Mouse (Mus musculus) kidney, adult 8-10 months (tissue): Measurements from ENCODE around the gene Coq4.
A peak's percentile ranks its signal among the peaks of the same experiment; 100 is the strongest.

Experiments
- DNase-seq, 2 experiments: peaks; one replicate each; pipeline ENCODE4 v3.0.0; 2022

The Coq4 gene

DNA sequence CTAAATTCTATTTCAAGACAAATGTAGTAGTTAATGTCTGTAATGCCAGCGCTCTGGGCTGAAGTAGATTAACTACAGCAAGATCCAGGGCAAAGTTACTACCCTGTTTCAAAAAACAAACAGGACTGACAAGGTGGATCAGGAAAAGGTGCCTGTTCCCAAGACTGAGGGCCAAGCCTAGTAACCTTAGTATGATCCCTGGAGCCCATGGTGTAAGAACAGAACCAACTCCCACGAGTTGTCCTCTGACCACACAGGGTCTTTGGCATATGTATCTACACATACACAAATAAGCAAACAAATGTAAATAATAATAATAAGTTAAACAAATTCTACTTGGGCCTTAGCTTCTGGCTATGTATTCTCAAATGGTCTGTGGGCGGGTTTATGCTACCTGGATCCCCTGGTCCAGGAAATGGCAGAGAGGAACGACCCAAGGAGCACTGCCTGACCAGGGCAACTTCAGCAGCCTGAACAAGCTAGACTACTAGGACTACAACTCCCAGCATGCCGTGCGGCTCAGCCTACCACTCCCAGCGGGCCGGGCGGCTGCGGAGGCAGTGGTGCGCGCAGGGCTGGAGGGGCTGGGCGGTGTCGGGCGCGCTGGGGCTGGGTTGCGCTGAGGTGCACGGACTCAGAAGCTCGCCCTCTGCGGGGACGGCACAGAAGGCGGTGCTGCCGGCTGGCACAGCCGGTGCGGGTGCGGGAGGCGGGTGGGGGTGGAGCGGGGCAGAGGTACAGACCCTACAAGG is 15.0 kb downstream of the Coq4 start, which contains the start of gene Slc27a4:
TSS of gene Slc27a4 (plus strand) at position 560 of the 752 bp plus-strand sequence.
- peak; percentile 94 to 96 for DNase-seq

DNA sequence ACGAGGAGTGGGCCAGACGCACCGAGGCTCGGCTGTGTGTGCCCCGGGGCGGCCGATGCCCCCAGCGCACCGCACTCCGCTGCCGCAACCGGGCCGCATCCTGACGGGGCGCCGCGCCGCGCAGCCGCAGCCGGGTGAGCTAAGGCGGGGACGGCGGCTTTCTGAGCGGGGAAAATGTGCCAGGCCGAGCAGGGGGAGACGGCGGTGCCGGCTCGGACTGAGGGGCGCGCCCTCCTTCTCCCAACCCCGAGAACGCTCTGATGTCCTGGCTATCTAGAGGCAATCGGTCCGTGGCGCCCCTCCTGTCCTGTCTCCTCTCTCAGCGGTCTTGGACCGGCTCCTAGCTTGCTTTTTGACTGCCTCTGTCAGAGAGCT is 15.5 kb downstream of the Coq4 start:
- DNase-seq, result no peak

DNA sequence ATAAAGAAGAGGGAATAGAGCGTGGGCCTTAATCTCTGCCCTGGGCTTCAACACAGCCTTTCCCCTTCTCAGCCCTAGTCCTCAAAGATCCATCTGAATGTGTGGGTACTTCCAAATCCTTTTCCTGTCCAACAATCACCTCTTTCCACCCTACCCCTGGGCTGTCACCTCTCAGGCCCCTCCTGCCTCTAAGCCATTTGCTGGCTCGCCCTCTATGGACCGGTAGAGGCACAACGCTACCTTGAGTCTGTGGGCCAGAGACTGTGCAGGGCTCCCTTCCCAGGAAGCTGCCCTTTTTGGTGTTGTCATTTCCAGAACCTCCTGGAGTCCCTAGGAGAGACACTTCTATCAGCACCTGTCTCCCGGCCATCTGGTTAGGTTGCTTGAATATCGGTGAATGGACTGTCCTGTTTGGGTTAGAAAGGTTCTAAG is 16.1 kb downstream of the Coq4 start:
- DNase-seq, result peak in 1 of 2 experiments; percentile 28

DNA sequence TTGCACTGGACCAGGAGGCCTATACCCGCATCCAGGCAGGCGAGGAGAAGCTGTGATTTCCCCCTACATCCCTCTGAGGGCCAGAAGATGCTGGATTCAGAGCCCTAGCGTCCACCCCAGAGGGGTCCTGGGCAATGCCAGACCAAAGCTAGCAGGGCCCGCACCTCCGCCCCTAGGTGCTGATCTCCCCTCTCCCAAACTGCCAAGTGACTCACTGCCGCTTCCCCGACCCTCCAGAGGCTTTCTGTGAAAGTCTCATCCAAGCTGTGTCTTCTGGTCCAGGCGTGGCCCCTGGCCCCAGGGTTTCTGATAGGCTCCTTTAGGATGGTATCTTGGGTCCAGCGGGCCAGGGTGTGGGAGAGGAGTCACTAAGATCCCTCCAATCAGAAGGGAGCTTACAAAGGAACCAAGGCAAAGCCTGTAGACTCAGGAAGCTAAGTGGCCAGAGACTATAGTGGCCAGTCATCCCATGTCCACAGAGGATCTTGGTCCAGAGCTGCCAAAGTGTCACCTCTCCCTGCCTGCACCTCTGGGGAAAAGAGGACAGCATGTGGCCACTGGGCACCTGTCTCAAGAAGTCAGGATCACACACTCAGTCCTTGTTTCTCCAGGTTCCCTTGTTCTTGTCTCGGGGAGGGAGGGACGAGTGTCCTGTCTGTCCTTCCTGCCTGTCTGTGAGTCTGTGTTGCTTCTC is 28.5 kb downstream of the Coq4 start:
- no peak for DNase-seq

DNA sequence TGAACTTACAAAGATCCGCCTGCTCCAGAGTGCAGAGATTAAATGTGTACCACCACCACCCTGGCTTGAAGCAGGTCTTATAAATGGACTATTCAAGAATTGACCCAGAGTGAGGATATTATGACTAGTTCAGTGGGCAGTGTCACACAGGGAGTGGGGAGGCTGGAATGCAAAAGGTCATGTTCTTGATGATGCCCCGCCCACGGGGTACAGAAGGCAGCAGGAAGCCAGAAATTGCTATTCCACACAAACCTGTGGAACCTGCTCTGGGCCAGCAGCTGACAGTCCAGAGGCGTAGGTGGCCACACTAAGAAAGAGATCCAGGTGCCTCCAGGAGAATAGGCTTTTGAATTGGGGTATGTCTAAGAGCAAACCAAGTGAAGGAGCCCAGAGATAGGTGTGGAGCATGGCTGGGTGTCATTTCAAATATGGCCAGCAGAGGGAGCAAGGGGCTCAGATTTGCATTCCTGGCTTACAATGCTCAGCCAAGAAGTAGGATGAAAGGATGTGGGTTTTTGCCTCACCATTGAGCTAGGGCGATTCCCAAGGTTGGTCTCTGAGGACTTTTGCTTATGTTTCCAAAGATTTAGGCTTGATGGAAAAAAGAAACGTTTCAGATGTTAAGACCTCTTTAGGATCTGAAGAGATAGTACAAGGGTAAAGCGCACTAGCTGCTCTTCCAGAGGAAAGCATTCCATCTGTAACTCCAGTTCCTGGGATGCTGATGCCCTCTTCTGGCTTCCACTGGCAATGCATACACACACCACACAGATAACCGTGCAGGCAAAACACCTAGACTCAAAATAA is 30.3 kb downstream of the Coq4 start:
- DNase-seq, result peak; percentile 76 to 90

DNA sequence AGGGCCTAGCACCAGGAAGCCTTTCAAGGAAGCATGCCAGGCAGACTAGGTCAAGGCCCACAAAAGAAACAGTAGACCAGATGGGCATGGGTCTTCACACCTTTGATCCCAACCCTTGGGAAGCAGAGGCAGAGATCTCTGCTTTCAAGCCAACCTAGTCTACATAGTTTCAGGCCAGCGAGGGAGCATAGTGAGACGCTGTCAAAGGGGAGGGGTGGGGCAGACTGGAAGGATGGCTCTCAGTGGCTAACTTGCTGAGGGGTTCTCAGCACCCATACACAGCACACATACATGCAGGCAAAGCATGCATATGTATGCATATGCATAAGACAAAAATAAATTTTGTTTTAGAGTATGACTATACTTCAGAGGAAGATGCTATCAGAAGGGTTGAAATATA is 32.1 kb downstream of the Coq4 start:
- DNase-seq, result no peak

DNA sequence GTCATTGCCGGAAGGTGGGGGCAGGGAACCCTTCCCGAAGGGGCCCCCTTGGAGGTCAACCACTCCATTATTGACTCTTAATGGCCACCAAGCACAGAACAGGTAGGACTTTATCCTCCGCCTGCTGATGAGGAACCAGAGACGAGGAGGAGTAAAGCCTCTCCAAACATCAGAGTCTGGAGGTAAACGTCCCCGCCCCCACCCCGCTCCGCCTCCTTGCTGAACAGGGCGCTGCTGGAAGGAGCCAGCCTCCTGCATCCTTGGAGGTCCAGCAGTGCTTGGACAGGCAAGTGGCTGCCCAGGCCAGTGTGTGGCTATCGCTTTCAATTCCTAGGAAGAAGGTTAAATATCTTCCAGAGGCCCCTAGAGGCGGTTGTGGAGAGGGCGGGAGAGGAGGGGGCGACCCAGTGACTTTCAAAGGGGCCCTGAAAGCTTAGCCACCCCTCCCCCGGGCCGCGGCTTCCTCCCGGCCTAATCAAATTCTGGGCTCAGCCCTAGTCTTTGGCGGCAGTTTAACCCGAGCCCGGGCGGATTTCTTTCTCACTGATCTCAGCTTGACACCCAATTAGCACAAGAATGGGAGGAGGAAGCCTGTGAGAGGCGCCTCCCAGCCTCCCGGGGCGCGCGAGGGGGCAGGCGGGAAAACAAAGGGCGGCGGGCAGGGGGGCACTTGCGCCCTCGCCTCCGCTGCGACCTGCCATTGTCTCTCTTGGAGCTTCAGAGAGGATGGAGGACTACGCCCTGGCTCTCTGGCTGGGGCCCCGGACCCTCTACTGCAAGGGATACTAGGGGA is 32.9 kb downstream of the Coq4 start, which contains the start of gene Urm1:
TSS of gene Urm1 (plus strand) at position 51 of the 793 bp plus-strand sequence.
- peak; percentile 41 to 47 for DNase-seq

DNA sequence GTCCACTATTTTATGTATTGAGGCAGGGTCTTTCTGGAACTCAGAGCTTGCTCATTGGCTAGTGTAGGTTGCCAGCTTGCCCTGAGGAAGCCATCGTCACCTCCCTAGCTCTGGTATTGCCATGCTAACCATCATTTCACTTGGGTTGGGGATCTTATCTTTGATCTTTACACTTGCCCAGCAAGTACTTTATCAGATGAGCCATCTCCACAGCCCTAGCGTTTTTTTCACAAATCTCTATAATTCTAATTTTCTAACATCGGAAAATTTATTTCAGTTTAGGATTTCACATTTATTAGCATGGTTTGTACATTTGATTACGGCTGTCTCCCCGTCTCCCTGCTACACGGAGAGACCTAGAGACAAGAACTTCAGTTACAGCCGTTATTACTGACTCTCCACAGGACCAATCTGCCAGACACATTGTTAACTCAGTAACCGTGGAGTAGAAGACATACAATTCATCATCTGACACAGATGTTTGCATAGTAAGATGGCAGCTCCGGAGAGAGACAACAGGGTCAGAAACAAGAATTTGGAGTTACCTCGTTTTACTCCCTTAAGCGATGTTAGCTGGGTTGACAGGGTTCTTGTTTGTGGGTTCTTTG is 39.1 kb downstream of the Coq4 start:
- no peak for DNase-seq

DNA sequence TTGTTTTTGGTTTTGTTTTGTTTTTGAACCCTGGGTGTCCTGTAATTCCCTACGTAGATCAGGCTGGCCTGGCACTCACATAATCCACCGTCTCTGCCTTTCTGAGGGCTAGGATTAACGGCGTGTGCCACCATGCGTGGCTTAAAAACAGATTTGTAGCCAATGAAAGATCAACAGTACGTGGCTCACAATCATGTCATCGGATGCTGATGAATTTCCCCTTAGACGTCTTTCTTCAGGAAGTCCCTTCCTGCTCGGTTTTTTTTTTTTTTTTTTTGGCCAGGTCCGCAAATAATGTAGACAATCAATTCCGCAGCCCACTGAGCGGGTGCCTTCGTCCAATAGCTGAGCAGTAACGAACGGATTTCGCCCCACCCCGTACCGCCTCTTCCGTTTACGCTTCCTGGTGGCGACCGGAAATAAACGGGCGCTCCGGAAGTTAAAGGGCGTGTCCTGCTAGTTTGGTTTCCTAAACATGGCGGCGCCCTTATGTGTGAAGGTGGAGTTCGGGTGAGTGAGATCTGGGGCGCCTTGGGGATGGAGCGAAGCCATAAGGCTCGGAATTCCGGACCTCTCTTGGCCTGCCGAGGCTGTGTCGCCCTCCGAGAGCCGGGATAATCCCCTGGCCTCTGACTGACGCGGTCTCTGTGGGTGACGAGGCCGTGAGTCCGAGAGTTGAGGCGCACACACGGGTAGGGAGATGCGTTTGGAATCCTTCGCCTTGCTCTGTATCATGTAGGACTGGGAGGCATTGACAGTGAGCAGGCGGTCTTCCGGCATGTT is 39.8 kb downstream of the Coq4 start:
- DNase-seq, result peak; percentile 97 to 98

DNA sequence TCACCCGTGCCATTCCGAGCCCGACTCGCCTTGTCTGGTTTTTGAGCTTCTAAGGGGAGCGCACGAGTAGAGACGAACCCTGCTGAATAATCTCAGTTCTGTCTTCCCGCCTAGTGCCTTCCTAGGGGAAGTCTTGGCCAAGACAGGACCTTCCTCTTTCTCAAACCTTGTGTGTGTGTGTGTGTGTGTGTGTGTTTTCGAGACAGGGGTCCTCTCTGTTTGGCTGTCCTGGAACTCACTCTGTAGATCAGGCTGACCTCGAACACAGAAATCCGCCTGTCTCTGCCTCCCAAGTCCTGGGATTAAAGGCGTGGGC is 40.4 kb downstream of the Coq4 start:
- DNase-seq, result no peak

DNA sequence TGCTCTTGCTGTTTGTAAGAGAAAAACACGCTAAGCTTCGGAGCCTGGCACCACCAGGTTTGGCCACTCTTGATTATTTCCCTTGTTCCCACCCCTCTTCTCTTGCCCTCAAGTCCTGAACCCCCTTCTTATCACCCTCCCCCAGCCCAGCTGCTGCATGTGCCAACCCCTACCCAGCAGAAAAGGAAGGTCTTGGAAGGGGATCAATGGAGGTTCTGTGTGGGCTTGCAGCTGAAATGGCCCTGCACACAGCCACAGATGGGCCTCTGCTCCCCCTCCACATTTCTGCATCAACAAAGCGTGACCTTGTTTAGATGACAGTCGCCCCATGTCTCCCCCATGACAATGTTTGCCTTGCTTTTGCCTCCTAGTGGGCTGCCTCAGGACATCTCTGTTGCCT is 43.8 kb downstream of the Coq4 start:
- no peak for DNase-seq

DNA sequence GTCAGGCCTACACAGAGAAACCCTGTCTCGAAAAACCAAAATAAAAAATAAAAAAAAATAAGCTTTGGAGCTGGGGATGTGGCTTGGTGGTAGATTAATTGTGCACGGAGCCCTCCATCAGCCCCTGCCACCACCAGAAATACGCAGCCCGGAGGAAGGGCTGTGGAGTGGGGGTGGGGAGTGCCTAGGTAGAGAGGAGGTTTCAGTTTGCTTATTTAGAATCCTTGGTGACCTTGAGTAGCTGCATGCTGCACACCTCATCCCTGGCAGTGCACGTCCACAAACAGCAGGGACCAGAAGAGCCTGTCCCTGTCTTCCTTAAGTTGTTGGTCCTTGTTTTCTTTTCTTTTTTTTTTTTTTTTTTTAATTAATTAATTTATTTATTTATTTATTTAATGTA is 46.5 kb downstream of the Coq4 start:
- DNase-seq, result no peak

DNA sequence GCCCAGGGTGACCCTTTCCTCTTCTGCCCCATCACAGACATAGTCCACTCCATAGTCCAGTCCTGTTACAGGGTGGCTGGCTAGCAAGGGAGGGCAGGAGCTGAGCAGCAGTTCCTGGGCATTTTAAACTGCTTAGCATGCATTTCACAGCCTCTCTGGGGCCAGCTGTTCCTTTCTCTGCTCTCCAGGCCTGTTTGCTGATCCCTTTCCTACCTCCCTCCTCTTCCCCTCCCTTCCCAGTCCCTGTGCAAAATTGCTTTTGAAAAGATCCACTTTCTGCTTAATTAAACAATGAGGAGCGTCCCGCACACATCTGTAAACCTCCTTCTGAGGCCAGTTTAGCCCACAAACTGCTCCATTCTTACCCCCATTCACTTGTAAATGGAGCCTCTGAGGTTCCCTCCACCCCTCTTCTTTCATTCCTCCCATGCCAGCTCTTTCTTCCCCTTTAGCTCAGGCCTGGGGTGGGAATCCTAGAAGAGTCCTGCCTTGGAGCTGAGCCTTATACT is 48.2 kb downstream of the Coq4 start:
- peak; percentile 26 to 61 for DNase-seq

DNA sequence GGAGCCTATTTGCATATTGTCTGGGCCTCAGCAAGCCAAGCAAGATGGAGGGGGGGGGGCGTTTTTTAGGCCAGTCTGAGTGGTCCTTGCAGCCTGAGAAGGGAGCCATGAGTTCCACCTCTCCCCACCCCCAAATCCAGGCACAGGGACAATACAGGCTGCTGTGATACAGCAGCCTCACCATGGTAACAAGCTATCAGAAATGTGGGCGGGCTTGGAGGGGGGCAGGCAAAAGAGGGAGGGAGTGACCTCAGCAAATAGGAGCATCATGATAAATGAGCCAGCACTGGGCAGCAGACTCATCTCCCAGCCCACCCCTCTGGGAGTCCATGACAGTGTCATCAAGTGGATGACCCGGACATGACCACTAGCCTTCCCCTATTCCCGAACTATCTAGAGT is 52.2 kb downstream of the Coq4 start:
- DNase-seq, result no peak

DNA sequence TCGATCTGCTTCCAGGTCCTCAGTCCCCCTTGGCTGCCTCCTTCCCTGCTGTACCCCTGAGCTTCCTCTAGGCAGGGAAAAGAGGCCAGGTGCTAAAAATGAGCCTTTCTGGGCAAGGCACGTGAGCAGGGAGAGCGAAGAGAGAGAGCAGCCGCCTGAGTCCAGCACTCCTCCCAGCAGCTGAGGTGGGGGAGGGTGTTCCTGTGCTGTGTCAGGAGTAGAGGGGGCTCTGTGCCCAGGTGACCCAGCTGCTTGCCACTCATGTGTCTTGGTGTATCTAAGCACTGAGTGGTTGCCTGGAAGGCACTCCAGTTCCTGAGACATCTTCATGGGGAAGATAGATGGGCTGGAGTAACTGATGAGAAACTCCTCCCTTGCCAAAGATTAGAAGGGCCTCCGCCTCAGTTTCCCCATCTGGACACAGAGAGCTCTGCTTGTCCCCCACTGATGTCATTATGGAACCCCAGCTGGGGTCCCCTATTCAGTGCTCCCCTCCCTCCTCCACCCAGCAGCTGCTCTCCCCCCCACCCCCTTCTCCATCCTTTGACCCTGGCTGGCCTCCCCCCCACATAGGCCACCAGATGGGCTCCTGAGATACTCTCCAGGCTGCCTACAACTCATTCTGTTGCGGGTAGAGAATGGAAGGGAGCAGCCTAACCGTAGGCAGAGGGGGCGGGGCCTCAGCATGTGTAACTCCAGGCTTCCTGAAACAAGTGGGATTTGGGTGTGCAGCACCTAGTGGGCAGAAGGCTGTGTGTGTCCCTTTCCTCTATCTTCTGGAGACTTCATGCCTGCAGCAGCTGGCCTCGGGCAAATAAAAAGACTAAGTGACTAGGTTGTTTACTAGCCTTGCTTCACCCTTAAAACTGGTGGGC is 56.2 kb downstream of the Coq4 start:
- no peak for DNase-seq

DNA sequence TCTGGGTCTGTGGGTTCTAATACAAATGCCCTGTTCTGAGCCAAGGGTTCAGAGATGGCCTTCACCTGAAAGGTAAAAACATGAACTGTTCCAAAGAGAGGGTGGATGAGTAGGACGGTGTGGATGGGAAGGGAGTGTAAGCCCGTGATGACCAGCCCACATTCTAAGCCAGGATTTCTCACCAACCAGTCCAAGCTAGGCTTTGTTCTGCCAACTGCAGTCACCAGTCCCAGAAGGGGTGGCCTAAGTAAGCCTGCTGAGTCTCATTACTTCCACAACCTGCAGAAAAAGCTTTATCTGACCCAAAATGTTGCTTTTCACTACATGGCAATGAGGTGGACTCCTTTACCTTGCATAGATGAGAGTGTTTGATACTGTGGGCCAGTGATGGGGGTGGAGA is 56.8 kb downstream of the Coq4 start:
- no peak for DNase-seq

DNA sequence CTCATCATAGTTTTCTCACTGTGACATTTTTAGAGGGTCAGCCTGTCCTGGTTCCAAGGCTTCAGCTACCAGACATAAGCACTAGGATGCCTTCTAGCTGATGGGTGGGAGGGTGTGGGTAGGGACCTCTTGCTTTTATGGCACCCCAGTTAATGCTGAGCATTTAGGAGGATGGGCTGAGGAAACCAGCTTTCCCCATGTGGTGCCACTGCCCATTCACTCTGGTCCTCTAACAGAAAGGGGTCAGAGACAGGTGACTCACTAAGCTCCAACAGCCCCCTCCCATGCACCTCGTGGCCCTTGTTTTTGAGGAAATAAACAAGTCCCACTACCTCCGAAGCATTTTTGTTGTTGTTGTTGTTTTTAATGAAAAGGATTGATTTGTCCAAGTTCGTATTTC is 57.4 kb downstream of the Coq4 start:
- no peak for DNase-seq

DNA sequence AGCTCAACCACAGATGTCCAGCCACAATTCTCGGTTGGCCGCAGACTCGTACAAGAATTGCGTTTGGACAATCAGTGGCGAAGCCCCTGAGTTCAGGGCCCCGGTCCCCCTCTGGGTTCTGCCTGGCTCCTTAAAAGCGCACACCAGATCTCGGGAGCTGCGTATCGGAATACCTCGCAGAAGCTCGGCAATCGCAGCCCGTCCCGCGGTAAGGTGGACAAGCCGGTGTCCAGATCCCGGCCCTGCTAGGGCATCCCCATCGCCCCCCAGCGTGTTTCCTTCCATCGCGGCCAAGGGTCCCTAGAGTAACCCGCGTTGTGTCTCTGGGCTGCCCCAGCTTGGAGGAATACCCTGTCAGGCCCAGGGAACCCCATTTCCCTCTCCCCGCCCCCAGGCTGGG is 58.3 kb downstream of the Coq4 start:
- no peak for DNase-seq

DNA sequence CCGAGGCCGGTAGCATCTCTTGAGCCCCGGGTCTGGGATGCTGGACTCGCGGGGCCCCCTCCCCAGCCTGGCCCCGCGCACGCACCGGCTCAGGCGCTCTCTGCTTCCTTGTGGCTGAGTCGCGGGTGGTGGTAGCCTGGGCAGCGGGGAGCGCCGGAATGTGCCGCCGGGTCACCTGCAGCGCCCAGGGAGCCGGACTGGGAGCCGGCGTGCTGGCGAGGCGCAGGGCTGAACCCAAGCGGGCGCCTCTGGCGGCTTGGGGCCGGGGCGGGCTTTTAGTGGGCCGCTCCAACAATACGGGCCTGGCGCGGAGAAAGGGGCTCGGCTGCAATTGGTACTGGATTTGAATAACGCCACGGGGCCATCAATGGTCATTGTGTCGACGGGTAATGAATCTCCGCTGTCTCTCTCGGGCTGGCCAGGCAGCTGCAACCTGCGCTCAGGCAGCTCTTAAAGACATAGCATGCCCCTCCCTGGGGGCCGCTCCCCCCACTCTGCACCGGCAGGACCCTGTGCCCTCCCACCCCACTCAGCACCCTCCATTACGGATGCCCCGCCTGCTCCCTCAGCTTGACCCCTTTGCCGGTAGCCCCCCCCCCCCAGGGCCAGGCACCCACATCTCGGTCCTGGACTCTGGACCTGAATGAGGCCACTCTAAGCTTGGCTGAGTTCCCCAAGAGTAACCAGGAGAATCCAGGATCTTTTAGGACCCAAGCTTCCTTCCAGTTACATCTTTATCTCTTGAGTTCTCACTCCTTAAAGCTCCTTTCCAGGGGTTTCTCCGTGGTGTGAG is 59.0 kb downstream of the Coq4 start:
- DNase-seq, result no peak

DNA sequence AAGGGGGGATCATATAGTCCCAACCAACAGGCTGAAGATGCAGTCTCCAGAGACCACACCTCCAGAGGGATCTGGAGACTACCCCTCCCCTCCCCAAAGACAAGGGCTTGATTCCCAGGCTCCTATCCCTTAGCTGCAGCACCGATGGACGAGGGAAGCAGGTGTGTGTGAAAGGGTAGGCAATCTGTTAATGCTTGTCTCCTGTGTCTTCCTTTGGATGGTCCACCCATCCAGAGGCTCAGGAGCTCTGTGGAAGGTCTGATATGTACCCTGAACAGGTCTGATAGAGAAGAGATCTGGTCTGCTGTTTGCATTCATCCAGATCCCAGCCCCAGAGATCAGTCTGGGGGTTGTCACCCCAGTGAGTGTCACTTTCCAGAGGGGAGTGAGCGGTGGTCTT is 59.6 kb downstream of the Coq4 start:
- DNase-seq, result no peak
